Mouse (Mus musculus) spleen, postnatal 36 days (tissue): ENCODE measurements around the gene Dao.

Source experiments
- DNase-seq, 2 experiments: peaks; one replicate each; pipeline ENCODE4 v3.0.0; 2022; ENCODE audit warnings: low spot score in 2 of 2, mixed read lengths in 1 of 2

Dao gene

DNA sequence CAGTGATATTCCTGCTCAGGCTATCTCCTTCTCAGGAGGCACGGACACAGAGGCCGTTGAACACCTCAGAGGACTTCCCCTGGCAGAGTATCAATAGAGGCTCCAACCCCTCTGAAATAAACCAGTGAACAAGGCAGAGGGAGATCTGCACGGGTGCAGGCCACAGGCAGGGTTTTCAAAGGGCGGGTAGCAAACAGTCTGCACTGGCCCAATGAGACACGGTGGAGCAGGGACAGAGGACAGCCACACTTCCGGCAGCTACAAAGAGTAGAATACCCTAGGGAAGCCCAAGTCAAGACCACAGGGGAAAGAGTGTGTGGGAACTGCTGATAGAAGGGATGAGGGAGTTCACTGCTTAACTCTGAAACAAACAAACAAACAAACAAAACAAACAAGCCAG, 20.0 kb upstream of the Dao start:
- DNase-seq: no peak

DNA sequence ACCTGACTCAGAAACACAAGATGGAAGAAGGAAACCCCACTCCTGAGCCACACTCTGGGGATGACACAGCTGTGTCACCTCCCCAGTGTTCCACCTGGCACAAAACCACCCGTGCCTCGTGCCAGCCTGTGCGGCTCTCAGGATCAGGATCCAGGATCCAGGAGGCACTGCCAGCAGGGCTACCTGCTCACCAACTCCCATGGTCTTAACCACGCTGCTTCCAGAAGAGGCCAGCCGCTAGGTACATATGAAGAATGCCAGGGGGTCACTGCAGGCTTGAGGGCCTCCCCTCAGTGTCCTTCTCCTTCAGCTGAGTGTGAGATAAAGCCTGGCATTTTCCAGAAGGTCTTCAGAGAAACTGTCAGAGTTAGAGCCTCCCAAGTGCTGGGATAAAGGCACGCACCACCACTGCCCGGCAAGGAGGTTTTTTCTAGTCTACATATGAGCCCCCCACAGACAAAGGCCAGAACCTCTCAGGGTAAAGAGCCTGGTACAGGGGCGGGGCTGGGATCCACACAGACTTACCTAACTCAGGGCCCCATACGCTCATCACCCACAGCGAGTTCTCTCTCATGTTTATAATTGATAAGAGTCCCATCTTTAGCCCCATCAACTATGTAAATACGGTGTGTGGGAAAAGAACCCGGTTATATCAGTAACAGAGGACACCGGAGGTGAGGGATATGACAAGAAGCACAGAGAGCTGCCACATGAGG, 19.3 kb upstream of the Dao start:
- DNase-seq: peak in 1 of 2 experiments; percentile 50

DNA sequence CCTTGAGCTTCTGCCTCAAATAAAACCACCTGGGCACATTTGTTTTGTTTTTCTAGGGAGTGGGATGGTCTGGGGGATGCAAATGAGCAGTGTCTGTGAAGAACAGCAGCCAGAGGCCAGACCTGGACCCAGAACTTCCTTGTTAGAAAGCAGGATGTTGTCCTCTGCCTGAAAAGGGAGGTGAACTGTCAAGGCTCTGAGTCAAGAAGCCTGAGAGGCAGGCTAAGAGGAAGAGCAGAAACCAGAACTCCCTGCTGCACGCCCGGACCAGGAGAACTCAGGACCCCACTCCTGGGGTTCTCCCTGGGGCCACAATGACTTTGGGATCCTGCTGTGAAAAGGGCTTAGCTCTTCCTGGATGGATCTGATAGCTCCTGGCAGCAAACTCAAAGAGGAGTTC, 17.8 kb upstream of the Dao start:
- DNase-seq: no peak

DNA sequence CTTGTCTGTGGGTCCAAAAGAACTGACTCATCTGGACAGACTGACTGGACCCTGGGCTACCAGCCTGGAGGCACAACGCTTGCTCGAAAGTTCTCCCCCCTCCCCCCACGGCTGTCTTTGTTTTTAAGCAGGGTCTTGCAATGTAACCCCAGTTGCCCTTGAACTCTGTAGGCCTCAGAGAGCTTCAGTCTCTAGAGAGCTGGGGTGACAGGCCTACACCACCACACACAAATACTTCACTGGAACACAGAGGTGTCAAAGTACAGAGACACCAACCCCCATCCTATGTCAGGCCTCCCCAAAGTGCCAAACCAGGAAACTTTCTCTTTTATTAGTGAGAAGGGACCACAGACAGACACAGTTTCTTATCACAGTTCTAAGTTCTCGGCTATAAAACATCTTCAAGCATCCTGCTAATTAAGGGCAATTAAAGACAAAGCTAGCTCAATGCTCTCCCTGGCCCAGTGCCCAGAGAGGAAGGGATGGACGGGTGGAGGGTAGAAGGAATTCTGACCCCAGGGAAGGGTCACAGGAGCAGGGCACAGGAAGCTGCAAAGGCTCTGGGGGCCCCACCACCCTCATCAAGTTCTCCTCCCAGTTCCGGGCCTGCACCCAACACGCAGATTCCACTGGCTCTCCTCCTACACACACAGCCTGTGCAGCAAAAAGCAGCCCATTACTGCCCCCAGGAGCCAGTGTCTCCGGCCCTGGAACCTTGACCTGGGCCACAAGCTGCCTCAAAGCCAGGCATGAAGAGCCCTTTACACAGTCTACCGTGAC, 17.1 kb upstream of the Dao start:
- no peak for DNase-seq

DNA sequence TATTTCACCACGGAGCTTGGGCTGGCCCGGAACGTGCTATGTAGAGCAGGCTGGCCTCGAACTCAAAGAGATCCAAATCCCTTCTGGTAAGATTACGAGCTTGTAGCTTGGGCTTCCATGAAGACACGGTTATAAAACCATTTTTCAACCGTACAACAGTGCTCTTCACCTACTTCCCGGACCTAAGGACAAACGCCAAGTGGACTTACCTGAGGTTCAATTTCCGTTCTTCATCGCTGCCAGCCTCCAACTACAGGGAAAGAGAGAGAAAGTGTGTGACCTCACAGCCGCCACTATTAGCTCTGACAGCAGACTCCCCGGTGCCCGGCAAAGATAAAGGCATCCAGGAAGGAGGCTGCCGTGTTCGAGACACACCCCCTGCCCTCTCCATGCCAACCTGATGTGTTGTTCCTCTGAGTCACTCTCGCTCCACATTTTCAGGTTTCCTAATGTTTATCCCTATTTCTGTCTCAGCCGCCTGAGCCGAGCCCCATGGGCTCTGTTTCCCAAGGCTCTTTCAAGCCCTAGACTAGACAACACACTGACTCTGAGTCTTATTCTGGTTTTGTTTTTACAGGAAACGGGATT, 14.0 kb upstream of the Dao start:
- peak; percentile 54 to 78 for DNase-seq

DNA sequence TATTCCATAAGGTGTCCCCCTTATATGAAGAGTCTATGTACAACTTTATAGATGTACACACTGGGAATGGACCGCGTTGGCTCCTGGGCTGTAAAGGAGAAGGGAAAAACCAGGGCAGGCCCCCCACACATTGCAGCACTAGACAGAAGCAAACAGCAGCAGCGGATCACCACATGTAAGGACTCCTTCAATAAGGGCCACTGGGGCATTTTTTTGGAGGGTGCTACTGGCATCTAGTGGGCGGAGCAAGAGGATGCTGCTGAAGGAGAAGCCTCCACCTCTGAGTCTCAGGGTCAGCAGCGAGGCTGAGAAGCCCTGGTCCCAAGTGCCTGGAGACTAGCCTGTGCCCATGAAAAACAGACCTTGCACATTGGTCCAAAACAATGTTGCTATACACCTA, 12.9 kb upstream of the Dao start:
- DNase-seq: peak in 1 of 2 experiments; percentile 36

GRCm38 (mm10) chr5:113991141-113991540, 12.4 kb upstream of the Dao start:
- no peak for DNase-seq

GRCm38 (mm10) chr5:113992339-113992831, 11.1 kb upstream of the Dao start:
- DNase-seq: peak; percentile 94 to 95

- peak; percentile 44 to 46 for DNase-seq
Measured at GRCm38 (mm10) chr5:113993031-113993486, 10.4 kb upstream of the Dao start.

- peak; percentile 79 to 84 for DNase-seq
Measured at GRCm38 (mm10) chr5:113993487-113994465, 9.7 kb upstream of the Dao start, which contains the start of gene Ssh1. Gene Ssh1, minus strand, starts transcription at chr5:113993894.

- no peak for DNase-seq
Measured at GRCm38 (mm10) chr5:113996458-113996857, 7.0 kb upstream of the Dao start.

DNA sequence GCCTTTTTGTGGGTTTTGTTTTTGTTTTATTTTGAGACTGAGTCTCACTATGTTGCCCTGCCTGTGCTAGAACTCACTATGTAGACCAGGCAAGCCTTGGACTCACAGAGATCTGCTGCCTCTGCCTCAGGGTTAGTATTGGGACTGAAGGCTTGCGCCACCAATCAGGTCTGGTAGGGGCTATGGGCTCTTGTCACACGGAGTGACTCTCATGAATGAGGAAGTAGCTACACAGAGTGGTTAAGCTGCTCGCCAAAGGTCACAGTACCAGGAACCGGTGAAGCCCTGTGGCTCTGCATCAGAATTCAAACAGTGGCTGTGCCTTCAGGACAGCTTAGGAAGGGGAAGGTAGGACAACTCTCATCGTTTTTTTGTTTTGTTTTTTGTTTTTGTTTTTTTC, 4.1 kb upstream of the Dao start:
- peak; percentile 71 to 76 for DNase-seq

- DNase-seq: no peak
Measured at GRCm38 (mm10) chr5:114004573-114004972, 1.1 kb downstream of the Dao start.

GRCm38 (mm10) chr5:114005100-114005499, 1.6 kb downstream of the Dao start:
- DNase-seq: no peak

GRCm38 (mm10) chr5:114006974-114007373, 3.5 kb downstream of the Dao start:
- no peak for DNase-seq

- no peak for DNase-seq
Measured at GRCm38 (mm10) chr5:114007753-114008453, 4.4 kb downstream of the Dao start.

DNA sequence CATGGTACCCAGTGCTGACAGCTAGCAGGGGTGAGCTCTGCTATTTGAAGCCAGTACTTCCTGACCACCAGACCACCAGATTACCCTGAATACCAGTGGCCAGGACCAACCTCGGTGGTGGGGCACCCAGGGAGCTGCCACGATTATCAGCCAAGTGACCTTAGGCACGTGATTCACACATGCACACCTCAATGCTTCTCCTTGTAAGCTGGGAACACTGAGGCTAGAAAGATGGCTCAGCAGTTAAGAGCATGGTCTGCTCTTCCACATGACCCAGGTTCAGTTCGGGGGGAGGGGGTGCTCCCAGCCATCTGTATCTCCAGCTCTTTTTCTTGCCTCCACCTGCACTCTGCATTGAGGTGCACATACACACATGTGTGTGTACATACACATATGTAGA, 5.5 kb downstream of the Dao start:
- DNase-seq: no peak

DNA sequence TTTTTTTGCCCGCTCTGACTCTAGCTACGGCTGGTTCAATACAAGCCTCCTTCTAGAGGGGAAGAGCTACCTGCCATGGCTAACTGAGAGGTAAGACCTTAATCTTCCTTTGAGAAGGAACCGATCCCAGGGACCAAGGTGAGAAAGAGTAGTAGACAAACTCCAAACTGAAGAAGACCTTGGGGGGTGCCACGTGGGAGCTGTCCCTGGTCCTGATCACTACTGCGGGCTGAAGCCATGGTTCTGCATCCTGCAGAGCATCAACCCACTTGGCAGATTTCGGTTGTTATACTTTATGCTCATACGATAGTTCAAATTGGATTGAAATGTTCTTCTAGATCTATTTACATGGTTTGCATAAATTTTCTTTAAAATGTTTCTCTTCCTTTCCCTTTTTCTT, 11.6 kb downstream of the Dao start:
- no peak for DNase-seq

DNA sequence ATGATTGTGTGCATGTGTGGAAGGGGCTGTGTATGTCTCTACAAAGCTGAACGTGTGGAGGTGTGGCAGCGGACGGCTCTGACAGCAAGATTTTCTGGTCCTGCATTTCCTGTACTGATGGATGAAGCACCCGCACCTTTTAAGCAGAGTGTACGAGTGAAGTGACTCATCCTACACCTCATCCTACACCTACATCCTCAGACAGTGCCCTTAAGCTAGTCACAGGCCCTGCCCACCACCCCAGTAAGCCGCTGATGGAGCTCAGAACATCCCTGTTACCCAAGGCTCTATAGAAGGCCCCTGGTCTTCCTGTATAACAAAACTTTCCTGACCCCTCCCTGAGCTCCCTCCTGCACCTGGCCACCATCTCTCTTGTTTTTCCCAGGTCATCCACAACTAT, 20.9 kb downstream of the Dao start:
- DNase-seq: no peak

DNA sequence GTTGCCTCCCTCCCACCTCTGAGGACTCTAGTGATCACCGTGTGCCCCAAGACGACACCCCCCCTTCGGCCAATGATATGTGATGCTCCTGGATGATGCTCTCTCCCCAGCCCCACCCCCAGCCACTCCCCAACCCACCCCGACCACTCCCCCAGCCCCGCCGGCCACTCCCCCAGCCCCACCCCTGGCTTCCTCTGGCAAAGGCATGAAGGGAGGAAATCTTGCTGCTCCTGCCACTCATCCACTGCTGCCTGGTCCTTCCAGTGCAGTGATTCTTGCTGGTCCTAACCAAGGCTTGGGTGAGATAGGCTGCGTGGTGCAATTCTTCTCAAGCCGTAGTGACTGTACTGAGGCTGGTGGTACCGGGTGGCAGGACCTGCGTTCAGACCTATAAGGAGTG, 21.4 kb downstream of the Dao start:
- DNase-seq: no peak
